Mouse (Mus musculus) monocyte, adult 2 months (primary cell): ENCODE data around the gene Elf4.

Experiments
- DNase-seq, 2 experiments: peaks; one replicate each; pipeline ENCODE4 v3.0.0; 2022; ENCODE audit warnings: low spot score in 2 of 2, low read depth in 1 of 2

Gene Elf4

DNA sequence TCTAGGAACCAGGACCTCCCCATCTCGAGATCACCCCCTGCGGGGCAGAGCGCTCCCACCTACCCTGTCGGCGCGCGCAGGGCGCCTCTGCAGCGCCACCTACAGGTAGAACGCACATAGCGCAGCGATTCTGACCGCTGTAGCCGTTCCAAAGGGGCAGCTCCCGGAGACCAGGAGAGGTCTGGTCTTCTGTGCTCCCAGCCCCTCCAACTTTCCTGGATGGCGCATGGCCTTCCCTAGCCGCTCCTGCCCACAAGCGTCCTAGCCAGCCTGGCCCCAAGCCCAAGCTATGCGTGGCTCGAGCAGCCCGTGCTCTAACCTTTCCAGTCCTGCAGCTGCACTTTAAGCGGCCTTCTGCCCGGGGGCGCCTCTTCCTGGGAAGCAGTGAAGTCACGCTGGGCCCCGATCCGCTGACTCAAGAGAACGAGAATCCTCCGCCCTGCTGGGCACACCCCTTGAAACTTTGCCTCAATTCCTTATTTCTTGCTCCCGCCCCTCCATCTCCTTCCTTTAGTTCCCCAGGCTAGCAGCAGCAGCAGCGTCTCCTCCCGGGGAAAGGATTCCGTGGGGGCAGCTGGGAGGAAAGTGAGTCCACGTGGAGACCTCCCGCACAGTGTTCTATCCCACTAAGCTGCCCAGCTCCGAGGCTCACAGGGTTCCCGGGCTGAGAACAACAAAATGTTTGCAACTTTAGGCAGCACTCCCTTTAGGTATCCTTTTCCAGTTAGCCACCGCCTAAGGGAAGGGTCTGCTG is at the start of gene Elf4:
TSS of gene Elf4 (minus strand) at position 379 of the 754 bp plus-strand sequence.
- DNase-seq, result peak; percentile 21 to 57

DNA sequence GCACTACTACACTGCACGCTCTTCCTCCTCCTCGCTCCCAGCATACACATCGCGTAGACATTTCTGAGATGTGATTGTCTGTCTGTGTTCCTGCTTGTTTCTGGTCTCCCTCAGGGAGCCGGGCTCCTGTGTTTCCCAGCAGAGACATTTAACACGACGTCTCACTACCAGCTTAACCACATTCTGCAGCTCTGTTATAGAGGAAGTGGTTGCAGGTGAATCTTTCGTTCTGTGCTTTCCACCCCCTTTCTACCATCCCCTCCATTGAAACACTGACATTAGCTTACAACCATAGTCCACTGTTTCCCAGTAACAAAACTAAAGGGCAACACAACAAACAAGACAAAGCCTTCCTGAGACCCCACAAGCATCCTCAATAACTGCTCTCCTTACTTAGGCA is 30.8 kb upstream of the Elf4 start:
- no peak for DNase-seq

DNA sequence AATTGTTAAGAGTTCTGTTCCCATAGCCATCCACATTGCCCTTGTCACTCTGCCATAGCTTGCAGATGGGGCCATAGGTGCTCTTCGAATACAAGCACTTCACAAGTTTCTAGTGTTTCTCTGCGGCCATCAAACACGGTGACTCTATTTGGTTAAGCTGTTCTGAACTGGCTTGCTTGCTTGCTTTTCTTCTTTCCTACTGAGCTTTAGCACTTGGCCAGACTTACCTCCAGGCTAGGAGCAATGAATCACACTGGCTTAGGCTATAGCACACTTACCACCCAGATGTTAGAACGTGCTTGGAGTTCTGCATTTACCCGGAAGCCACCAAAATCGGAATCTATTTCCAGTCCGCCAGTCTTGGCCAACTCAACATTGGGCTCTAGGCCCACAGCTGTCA is 18.8 kb upstream of the Elf4 start:
- no peak for DNase-seq

DNA sequence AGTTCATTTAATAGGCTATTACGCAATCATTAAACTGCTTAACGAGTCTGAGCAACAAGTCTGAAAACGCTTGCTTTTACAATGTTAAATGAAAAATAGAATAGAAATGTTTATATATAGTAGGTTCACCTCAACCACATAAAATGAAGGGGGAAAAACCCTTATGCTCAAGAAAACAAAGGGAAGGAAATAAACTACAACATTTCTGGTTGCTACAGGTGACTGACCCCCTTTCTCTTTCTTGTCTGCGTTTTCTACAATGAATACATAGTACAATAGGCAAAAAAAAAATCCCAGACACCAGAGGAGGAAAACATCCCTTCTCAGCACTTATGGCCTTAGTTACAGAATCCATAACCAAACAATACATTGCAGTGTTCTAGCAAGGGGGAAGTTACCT is 18.2 kb upstream of the Elf4 start:
- DNase-seq, result no peak

DNA sequence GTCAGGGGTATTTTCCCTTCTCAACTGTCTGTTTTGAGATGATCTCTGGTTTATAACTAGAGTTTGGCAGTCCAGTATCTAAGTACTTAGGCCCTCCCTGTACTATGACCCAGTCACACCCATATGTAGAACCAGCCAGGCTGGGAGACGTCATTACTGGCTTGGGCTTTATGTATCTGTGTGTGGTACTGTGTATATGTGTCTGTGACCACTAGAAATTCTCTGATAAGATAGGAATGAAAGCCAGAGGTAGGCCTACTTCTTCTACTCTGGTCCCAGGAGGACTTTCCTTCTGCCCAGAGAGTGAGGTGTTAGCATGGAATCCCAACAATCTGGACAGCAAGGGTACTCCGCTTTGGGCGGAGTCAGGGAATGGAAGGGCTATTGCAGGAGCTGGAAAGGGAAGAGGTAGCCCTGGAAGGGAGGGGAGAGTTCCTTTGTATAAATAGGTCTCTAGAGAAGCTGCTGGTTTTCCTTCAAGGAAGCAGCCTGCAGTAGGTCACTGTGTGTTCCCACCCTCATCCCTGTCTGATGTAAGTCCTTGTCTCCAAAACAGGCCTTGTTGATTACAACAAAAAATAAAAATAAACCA is 4.5 kb upstream of the Elf4 start:
- no peak for DNase-seq

DNA sequence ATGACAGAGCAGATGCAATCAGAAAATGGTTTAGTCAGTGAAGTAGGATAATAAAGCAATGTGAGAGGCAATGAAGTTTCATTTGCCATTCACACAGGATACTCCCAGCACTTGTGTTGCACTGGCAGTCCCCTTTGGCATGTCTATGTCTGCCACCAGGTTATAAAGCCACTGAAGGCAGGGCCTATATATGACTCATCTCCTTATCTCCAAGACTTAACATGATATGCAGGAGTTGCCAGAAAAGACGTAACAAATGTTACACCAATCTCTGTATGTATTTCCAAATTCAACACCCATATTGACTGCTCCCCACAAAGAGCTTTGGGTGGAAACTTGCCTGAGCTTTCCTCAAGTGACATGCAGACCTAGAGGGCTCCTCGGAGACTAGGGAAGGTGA is 3.2 kb upstream of the Elf4 start:
- no peak for DNase-seq

DNA sequence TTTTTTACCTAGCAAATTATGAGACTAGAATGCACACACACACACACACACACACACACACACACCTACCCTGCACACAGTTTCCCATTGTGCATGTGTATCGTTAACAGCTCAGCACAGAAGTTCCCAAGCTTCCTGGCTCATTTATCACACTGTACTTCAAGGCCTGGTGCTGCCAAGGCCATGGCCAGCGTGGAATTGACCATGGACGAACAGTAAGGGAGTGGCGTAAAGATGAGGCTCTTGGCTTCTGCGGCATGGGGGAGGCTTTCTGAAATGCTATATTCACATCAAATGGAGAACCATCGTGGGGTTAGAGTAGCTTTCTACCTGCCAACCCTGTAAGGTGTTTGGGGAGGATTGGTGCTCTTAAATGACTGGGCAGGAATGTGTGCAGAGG is 1.5 kb upstream of the Elf4 start:
- DNase-seq, result no peak

DNA sequence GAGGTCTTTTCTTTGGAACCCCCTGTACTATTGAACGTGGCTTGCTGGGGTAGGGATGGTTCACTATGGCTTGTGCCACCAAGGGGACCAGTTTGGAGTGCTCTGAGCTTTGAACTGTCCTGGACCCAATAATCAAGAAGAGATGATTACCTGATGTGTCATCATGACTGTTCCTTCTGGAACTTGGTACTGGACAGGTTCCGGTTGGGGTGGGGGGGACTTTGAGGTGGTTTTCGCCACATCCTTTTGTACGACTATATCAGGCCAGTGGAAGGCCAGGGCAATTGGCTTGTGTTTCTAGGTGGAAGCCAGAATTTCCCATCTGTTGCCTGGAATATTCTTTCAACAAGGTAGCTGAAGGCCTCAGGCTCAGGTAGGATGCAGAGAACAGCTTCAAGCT is 704 bp upstream of the Elf4 start:
- DNase-seq, result no peak

DNA sequence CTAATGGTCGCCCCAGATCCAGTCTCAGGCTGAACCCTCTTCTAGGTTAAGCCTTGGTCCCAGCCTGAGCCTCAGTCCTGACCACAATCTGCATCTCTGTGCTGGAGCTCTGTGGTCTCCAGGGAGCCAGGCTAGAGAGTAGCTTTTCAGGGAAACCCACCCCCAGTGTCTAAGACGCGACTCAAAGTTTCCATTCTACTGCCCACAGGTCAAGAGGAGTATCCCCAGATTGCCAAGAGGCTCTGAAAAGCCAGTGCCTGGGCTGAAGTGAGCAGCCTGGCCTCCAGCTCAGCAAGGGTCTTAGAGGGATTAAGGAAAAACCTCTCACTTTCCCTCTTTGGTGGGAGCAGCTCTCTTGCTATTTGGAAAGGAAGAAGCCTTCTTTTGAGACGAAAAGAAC is 635 bp downstream of the Elf4 start:
- no peak for DNase-seq

DNA sequence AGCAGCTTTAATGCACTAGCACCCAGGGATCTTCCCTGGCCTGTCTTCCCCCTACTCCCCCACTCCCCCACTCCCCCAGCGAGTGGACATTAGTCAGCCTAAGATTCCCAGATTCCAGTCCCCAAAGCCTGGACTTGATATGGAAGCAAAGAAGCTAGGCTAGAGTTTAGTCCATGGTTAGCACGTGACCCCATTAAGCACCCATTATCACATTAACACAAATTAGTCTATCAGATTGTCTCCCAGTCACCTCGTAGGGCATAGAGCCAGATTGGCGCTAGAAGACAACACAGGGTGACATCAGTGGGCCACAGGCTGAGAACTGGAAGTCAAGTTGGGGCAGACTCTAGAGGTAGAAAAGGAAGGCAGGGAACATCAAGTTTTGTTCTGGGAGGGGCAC is 1.9 kb downstream of the Elf4 start:
- no peak for DNase-seq

DNA sequence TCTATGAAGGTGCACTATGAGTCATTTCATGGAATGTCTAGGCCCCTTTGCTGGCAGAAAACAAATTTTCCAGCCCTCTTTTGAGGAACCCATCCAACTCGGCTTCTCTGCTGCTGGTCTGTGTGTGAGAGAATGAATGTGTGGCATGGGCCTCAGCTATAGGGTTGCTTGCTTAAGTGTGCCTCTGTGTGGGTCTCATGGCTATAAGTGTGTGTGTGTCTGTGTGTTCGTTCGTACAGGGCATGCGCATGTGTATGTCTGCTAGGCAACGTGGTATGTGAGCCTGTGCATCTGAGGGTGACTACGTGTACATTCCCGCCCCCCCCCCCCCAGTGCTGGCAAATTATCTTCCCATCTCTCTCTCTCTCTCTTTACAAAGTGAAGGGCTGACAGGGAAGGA is 2.4 kb downstream of the Elf4 start:
- no peak for DNase-seq

DNA sequence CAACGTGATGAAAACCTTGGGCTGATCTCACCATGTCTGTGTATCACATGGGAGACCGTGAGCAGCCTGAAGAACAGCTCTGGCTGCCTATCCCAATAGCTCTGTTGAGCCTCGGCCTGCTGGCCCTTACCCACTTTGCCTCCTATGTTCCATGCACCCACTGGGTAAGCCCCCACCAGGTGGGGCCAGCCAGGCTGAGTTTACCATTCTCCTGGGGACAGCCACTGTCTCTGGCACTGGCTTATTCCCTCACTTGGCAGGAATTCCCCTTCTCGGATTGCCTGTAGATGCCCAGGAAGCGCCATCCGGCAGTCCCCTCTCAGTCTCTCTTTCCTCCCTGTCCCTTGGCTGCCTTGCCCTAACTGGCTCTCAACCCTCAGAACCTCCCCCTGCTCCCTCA is 6.0 kb downstream of the Elf4 start:
- no peak for DNase-seq

DNA sequence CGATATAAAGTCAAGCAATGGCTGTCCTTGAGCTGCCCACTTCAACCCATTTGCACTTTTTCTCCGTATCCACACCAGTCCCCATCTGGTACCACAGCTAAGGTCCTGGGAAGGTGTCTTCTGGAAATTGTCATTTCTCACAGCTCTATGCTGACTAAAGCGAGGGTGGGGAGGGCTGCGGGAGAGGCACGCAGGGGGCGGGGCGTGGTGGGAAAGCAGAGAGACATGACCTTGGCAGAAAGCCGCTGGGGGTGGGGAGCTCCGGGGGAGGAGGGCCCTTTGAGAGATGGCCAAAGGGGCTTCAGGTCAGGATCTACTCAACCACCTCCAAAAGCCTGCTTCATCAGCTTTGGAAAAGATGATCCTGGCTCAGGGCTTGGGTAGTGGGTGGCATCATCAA is 7.9 kb downstream of the Elf4 start:
- DNase-seq, result no peak

DNA sequence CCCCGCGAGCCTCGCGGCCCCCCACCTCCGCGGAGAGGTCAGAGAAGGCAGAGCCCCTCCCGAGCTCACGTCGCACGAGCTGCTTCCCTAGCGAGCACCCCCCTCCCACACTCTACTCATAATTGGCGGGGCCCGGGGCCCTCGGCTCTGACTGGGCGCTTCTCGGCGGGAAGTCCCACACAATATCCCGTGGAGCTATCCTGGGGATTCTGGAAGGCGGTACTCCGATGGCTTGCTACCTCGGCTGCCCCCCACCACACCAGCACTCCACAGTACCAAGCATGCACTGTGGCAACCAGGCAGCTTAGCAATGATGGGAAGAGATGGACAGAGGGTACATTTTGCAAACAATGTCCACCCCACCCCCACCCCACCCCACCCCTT is 8.4 kb downstream of the Elf4 start:
- DNase-seq, result no peak

DNA sequence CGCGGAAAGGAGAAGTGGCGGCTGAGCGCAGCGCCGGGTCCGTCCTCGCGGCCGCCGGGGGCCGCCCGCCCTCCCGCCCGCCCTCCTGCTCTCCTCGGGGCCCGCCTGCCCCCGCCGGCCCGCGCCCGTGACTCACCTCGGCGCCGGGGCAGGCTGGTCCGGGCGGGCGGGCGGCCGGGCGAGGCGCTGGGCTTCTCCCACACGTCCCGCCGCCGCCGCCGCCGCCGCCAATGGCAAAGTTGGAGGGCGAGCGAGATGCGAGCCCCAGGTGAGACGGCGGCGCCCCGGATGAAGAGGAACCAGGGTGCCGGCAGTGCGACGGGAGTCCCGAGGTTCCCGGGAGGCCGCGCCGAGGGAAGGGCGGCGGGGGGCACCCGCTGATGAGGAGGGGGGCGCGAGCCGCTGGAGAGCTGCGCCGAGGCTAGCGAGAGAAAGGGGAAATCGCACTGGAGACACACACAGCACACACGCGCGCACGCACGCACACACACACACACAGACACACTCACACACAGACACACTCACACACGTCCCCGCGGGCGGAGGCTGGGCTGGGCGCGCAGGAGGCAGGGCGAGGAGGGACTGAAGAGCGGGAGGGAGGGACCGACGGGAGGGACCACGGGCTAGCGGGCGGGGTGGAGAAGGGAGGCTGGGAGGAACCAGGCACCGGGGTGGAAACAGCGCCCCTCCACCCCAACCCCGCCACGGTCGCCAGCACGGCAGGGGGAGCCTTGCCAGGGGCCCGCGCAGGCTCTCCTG is 9.0 kb downstream of the Elf4 start:
- DNase-seq, result peak; percentile 35 to 64

DNA sequence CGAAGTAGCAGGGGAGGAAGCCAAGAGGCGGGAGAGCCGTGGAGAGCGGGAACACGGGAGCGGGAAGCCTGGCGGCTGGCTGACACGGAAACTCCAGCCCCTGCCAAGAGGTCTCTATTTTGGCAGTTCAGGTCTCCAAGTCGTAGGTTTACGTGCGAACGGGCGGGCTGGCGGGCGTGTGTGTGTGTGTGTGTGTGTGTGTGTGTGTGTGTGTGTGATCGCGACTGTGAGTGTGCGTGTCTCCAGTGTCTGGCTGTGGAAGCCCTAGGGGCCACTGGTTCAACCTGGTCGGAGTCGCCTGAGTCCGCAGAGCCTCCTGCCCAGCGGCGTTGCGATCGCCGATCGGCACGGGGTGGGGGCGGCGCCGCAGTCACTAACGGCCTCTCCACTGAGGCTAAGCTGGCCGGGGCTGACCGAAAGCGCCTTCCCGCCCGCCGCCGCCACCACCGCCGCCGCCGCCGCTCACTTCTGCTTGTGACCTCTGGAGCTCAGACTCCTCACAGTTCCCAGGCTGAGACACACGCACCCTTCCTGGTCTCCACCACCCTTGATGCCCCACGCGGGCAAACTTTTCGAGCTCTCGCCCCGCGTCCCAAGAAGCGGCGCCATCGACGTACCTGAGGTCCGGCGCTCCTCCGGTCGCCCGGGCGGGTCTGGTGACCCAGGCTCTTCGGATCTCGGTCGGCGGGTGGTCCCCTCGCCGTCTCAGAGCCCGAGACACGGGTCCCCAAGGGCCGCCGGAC is 9.8 kb downstream of the Elf4 start:
- no peak for DNase-seq

DNA sequence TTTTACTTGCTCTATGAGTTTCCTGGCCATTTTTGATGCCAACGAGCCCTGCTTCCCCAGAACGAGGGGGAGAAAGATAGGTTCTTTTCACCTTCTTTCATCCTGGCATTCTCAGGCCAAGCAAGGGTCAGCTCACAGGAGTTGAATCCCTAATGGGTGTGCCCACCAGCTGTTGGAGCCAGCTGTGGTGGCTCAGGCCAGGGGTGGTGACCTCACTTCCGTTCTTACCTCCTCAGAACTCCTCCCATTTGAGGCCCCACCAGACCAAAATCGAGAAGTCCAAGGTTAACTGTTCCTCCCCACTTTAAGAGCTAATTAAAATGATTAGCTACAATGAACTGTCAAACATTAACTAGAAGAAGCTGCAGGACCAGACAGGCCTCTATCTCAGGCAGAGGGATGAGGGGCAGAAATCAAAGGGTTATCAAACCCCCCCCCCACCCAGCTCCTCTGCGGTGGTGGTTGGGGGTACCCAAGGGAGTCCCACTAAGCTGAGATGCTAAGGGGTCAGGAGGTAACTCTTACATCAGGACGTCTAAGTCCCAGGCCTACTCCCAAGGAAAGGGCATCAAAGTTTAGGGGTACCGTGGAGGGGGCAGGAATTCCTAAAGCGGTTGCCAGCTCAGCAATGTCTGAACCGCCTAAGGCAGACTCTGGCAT is 10.6 kb downstream of the Elf4 start:
- no peak for DNase-seq

DNA sequence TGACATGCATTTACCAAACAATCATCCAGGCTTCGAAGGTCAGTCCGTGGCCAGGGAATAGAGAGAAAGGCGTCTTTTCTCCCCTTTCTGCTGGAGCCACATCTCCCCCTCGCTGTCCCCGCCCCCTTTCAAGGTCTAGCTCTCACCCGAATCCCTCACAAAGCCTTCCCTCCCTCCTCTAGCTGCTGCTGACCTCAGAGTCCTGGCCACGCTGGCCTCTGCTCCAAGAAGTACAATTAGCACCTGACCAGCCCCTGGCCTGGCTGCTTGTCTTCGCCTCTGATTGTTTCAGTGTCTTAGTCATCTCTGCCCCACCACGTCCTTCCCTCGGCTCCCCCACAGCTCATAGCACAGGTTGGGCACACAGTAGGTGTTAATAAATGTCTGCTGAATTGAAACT is 13.3 kb downstream of the Elf4 start:
- no peak for DNase-seq

DNA sequence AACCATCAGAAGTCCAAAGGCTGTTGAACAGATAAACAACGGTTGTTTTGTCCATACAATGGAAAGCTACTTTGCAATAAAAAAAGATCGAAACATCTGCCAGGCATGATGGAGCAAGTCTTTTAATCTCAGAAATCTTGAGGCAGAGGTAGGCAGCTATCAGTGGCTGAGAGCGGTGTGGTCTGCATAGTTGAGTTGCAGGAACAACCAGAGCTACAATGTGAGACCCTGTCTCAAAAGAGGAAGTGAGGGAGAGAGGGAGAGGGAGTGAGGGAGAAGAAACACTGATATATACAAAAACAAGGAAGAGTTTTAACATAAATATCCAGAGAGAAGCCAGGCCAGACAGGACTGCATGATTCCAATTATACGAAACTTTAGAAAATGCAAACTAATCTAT is 18.3 kb downstream of the Elf4 start:
- DNase-seq, result no peak

DNA sequence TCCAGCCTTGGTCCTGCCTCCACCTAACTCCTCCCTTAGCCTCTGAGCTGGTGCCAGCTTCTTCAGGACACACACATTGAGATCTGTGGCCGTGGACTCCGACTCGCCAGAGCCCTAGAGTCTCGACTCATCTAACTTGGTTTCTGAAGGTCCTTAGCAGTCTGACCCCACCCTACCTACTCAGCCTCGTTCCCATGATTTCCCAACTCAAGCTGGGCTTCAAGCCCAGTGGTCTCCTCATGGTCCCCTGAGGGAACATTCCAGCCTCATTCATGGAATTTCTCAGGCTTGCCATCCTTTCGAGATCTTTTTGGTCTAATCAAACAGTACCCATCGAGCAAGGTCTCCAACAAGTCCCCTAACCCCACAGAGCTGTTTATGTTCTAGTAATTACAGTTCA is 21.0 kb downstream of the Elf4 start:
- DNase-seq, result no peak

DNA sequence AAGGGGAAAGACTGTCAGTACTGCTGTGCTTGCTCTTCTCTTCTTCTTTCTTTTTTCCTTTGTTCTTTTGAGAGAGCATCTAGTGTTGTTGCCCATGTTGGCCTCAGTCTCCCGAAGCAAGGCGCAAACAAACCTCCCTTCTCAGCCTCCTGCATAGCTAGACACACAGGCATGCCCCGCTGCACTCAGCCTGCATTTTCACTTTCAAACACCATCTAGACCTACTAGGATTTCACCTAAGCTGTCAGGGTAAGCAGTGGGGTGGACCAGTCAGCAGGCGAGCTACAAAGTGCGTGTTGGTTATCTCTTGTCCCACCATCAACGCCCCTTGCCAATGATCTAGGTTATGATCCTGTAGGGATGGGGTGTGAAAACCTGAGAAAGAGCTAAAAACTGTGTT is 21.4 kb downstream of the Elf4 start:
- DNase-seq, result no peak
